Mouse (Mus musculus): ENCODE measurements around the gene Ambra1.

Gene Ambra1

GRCm38 (mm10) chr2:91964610-91965204 is 234.8 kb downstream of the Ambra1 start:
- DNase-seq = no peak

GRCm38 (mm10) chr2:91965417-91965816 is 235.5 kb downstream of the Ambra1 start:
- DNase-seq = peak; percentile 92

GRCm38 (mm10) chr2:91966367-91966766 is 236.4 kb downstream of the Ambra1 start:
- DNase-seq = peak; percentile 58

- peak; percentile 84 for DNase-seq
These were observed 238.0 kb downstream of the Ambra1 start for GRCm38 (mm10) chr2:91967962-91968361.

Data from lung, postnatal 36 days (tissue).